ENCODE assay signal across 19 mouse cellular contexts in the genomic region with DNA sequence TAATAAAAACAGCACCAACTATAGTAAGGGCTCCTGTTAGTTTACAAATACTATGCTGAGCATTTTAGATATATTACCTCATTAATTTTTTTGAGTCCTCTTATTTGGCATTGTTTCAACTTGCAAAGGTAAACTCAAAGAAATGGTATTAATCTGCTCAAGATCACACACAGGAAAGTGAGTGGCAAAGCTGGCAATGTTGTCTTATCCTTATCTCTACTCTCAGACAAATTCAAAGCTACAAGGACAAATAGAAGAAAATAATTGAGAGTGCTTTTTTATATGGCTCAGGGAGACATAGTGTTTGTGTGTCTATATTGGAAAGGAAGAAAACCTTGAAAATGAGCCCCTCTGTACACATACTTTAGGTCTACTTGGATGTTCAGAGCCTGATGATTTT.
DNase-seq lines count a peak whose midpoint lies in the region; ATAC-seq and TF ChIP-seq lines count a peak whose summit lies in the region.
"Had no signal": no experiment of that assay in that cellular context is flagged by ENCODE, and none has a peak within 500 bp of the region (broad histone marks: within the 10 kb centered on the region; RNA-seq: fewer than 3 reads in every experiment).

No protein-coding gene starts in this region.

- no peaks in the 10 kb centered on the region for H3K9me3 ChIP-seq in MEL (replicated peaks; ENCODE audit: insufficient read depth, low read length)
- H3K9me3 ChIP-seq: G1E had no signal

- no peak for TF ChIP-seq POLR2A in MEL (IDR thresholded peaks at IDR 0.05; ENCODE audit: control insufficient read depth in 1 of 2, insufficient read depth in 1 of 2, low read depth in 1 of 2, low read length in 2 of 2, poor library complexity in 1 of 2)

- ATAC-seq in CD4-positive, CD25-positive, alpha-beta regulatory T cell, adult 4 months, result no peak
- ATAC-seq: activated CD4-positive, CD25-positive, alpha-beta regulatory T cell, adult 4 months; Patski had no signal

- DNase-seq in MEL (ENCODE audit: low read depth, low spot score), result peak; percentile 28
- DNase-seq: adrenal gland, adult 2 months; adrenal gland, adult 8-10 months; adrenal gland, postnatal 10 days; adrenal gland, postnatal 14 days; adrenal gland, postnatal 25 days; adrenal gland, postnatal 36 days; B cell, adult 2 months; cerebellum, adult 11 months; cerebellum, adult 11-12 months; cerebellum, adult 18-20 months; cerebellum, adult 2 months; cerebellum, adult 8-10 months; cerebellum, adult 9-10 months had no signal

- no peak overlapping the region for H3K9ac ChIP-seq in MEL (ENCODE audit: control insufficient read depth, low read depth, low read length, poor library complexity, severe bottlenecking)

- no peaks in the 10 kb centered on the region for H3K79me2 ChIP-seq in MEL (ENCODE audit: control insufficient read depth, insufficient read depth, low read length, poor library complexity)

- TF ChIP-seq CTCF in MEL (IDR thresholded peaks at IDR 0.05 in 2 of 3, conservative IDR thresholded peaks at IDR 0.05 in 1 of 3; ENCODE audit: control insufficient read depth in 1 of 3, insufficient read depth in 1 of 3, low read depth in 2 of 3, low read length in 3 of 3, poor library complexity in 1 of 3, severe bottlenecking in 1 of 3), result no peak

- TF ChIP-seq RAD21 in MEL (IDR thresholded peaks at IDR 0.05; ENCODE audit: low read depth, low read length), result no peak

- no peak overlapping the region for H3K4me3 ChIP-seq in MEL (ENCODE audit: control insufficient read depth in 1 of 2, insufficient read depth in 1 of 2, low read depth in 2 of 2, low read length in 2 of 2)

- no peak overlapping the region for H3K27ac ChIP-seq in MEL (ENCODE audit: control insufficient read depth, low read depth, low read length)

- peaks cover 0 to 27% of the 10 kb centered on the region in 2 experiments; a peak in 2 of 4 replicates for H3K36me3 ChIP-seq in MEL (ENCODE audit: control insufficient read depth in 1 of 2, insufficient read depth in 2 of 2, low read length in 2 of 2)
- H3K36me3 ChIP-seq: G1E had no signal

- peak in 1 of 2 experiments; percentile 67; a peak in 2 of 4 replicates for TF ChIP-seq EP300 in MEL (IDR thresholded peaks at IDR 0.05; ENCODE audit: low read depth in 1 of 2, low read length in 2 of 2)

- H3K27me3 ChIP-seq in MEL (ENCODE audit: control insufficient read depth in 1 of 2, insufficient read depth in 2 of 2, low read length in 2 of 2), result no peaks in the 10 kb centered on the region
- H3K27me3 ChIP-seq: CH12.LX, Patski had no signal

- peaks cover 0 to 22% of the 10 kb centered on the region in 2 experiments; a peak in 2 of 4 replicates for H3K4me1 ChIP-seq in MEL (ENCODE audit: control insufficient read depth in 1 of 2, insufficient read depth in 2 of 2, low read length in 2 of 2)

TF ChIP-seq in MEL, 35 proteins besides CTCF, POLR2A, EP300 and RAD21:
- TF ChIP-seq TBP (IDR thresholded peaks at IDR 0.05; ENCODE audit: low read depth, low read length), result no peak
- no peak for TF ChIP-seq CHD1 (IDR thresholded peaks at IDR 0.05; ENCODE audit: low read depth, low read length)
- 0 out of 2 replicates have a peak, but pooled peaks have one; percentile 26 for TF ChIP-seq RCOR1 (IDR thresholded peaks at IDR 0.05; ENCODE audit: low read depth, low read length)
- TF ChIP-seq TCF12 (IDR thresholded peaks at IDR 0.05; ENCODE audit: low read depth, low read length), result 0 out of 2 replicates have a peak, but pooled peaks have one; percentile 28
- TF ChIP-seq GATA1 (IDR thresholded peaks at IDR 0.05; ENCODE audit: low read depth, low read length), result peak; percentile 70
- peak; percentile 41; the same call in 1 of the 2 replicates for TF ChIP-seq ETS1 (IDR thresholded peaks at IDR 0.05; ENCODE audit: low read depth, low read length)
- TF ChIP-seq JUND (IDR thresholded peaks at IDR 0.05; ENCODE audit: low read depth, low read length), result no peak
